Mouse (Mus musculus): Measurements from ENCODE around the gene Med19. TPM values are rescaled to one million over a fixed set of nuclear protein-coding genes. Genes with fewer than 3 reads are reported as not detected.

Med19 gene
- total and polyA plus RNA-seq, 2 experiments from 2014 or later, result 46.8 to 48.7 TPM

GRCm38 (mm10) chr2:84736312-84737161, 58.3 kb downstream of the Med19 start:
- Histone ChIP-seq H3K27ac (ENCODE audit: low read depth, low read length) (no peak overlapping the region), H3K36me3 (ENCODE audit: insufficient read depth) (no peaks in the 10 kb centered on the region), H3K9ac (peak overlapping the region; percentile 18; the same call in 1 of the 2 replicates), H3K27me3 (ENCODE audit: insufficient read depth, low read length) (no peaks in the 10 kb centered on the region), H3K4me2 (ENCODE audit: low read depth) (peak overlapping the region; percentile 78), H3K4me3 (ENCODE audit: low read depth, low read length) (peak overlapping the region; percentile 22), H3K4me1 (ENCODE audit: insufficient read depth) (peaks cover 37% of the 10 kb centered on the region), H3K9me3 (ENCODE audit: low read length) (no peaks in the 10 kb centered on the region)
- ATAC-seq (no peak), DNase-seq (no peak)
- 6% methylated on average over 27 of the region's 27 CpGs for WGBS
- TF ChIP-seq CTCF (IDR thresholded peaks at IDR 0.05; ENCODE audit: low read depth), result no peak

GRCm38 (mm10) chr2:84737451-84737925, 59.3 kb downstream of the Med19 start:
- no peaks in the 10 kb centered on the region for H3K36me3 ChIP-seq (ENCODE audit: insufficient read depth)
- peak; percentile 36; the same call in 1 of the 2 replicates for TF ChIP-seq CTCF (IDR thresholded peaks at IDR 0.05; ENCODE audit: low read depth)
- WGBS, result 10% methylated on average over 8 of the region's 8 CpGs
- no peaks in the 10 kb centered on the region for H3K9me3 ChIP-seq (ENCODE audit: low read length)
- peaks cover 44% of the 10 kb centered on the region for H3K4me1 ChIP-seq (ENCODE audit: insufficient read depth)
- peak overlapping the region; percentile 78 for H3K4me2 ChIP-seq (ENCODE audit: low read depth)
- H3K4me3 ChIP-seq (ENCODE audit: low read depth, low read length), result no peak overlapping the region
- H3K27me3 ChIP-seq (ENCODE audit: insufficient read depth, low read length), result no peaks in the 10 kb centered on the region
- ATAC-seq (no peak), DNase-seq (no peak)
- H3K9ac ChIP-seq, result no peak overlapping the region
- no peak overlapping the region for H3K27ac ChIP-seq (ENCODE audit: low read depth, low read length)

Other genes starting within 250 kb of the Med19 start
- gene Tfpi, start 201.6 kb upstream of the Med19 start, total RNA-seq (2014; rRNA removed), result 11.6 and 16.2 TPM in 2 replicates
- 11.4 and 11.7 TPM in 2 replicates for gene Tfpi, start 201.6 kb upstream of the Med19 start, polyA plus RNA-seq (2015; fragmentation: Nextera tagmentation; extraction: Ambion mirVana)
- gene Ctnnd1, start 27.6 kb upstream of the Med19 start, total RNA-seq (2014; rRNA removed), result 86.2 and 87.7 TPM in 2 replicates
- 15.7 and 18.1 TPM in 2 replicates for gene Ctnnd1, start 27.6 kb upstream of the Med19 start, polyA plus RNA-seq (2015; fragmentation: Nextera tagmentation; extraction: Ambion mirVana)
- 0.10 TPM in 1 of 2 replicates, not detected in the other for gene Btbd18, start 19.3 kb upstream of the Med19 start, total RNA-seq (2014; rRNA removed)
- gene Btbd18, start 19.3 kb upstream of the Med19 start, polyA plus RNA-seq (2015; fragmentation: Nextera tagmentation; extraction: Ambion mirVana), result 0.13 and 0.25 TPM in 2 replicates
- gene Selenoh, start 7.6 kb upstream of the Med19 start, total RNA-seq (2014; rRNA removed), result 194 and 244 TPM in 2 replicates
- gene Selenoh, start 7.6 kb upstream of the Med19 start, polyA plus RNA-seq (2015; fragmentation: Nextera tagmentation; extraction: Ambion mirVana), result 228 and 259 TPM in 2 replicates
- not detected in 2 replicates for gene Gm28635, start 361 bp upstream of the Med19 start, total RNA-seq (2014; rRNA removed)
- gene Gm28635, start 361 bp upstream of the Med19 start, polyA plus RNA-seq (2015; fragmentation: Nextera tagmentation; extraction: Ambion mirVana), result not detected in 2 replicates
- 115 and 130 TPM in 2 replicates for gene Tmx2, start 738 bp downstream of the Med19 start, total RNA-seq (2014; rRNA removed)
- gene Tmx2, start 738 bp downstream of the Med19 start, polyA plus RNA-seq (2015; fragmentation: Nextera tagmentation; extraction: Ambion mirVana), result 206 and 248 TPM in 2 replicates
- 22.9 and 27.5 TPM in 2 replicates for gene Zdhhc5, start 36.8 kb downstream of the Med19 start, total RNA-seq (2014; rRNA removed)
- gene Zdhhc5, start 36.8 kb downstream of the Med19 start, polyA plus RNA-seq (2015; fragmentation: Nextera tagmentation; extraction: Ambion mirVana), result 13.1 TPM in 2 replicates
- gene Clp1, start 48.9 kb downstream of the Med19 start, total RNA-seq (2014; rRNA removed), result 13.2 and 18.7 TPM in 2 replicates
- 15.6 and 15.8 TPM in 2 replicates for gene Clp1, start 48.9 kb downstream of the Med19 start, polyA plus RNA-seq (2015; fragmentation: Nextera tagmentation; extraction: Ambion mirVana)
- 14.8 and 15.0 TPM in 2 replicates for gene Ypel4, start 55.7 kb downstream of the Med19 start, total RNA-seq (2014; rRNA removed)
- 7.4 and 9.3 TPM in 2 replicates for gene Ypel4, start 55.7 kb downstream of the Med19 start, polyA plus RNA-seq (2015; fragmentation: Nextera tagmentation; extraction: Ambion mirVana)
- 2.2 and 3.0 TPM in 2 replicates for gene Gm19426, start 65.3 kb downstream of the Med19 start, total RNA-seq (2014; rRNA removed)
- gene Gm19426, start 65.3 kb downstream of the Med19 start, polyA plus RNA-seq (2015; fragmentation: Nextera tagmentation; extraction: Ambion mirVana), result 2.2 and 2.6 TPM in 2 replicates
- 9.1 and 19.2 TPM in 2 replicates for gene Serping1, start 97.0 kb downstream of the Med19 start, total RNA-seq (2014; rRNA removed)
- gene Serping1, start 97.0 kb downstream of the Med19 start, polyA plus RNA-seq (2015; fragmentation: Nextera tagmentation; extraction: Ambion mirVana), result 23.1 and 24.8 TPM in 2 replicates
- 14.8 and 15.1 TPM in 2 replicates for gene Ube2l6, start 120.4 kb downstream of the Med19 start, total RNA-seq (2014; rRNA removed)
- gene Ube2l6, start 120.4 kb downstream of the Med19 start, polyA plus RNA-seq (2015; fragmentation: Nextera tagmentation; extraction: Ambion mirVana), result 14.9 and 18.1 TPM in 2 replicates
- 0.29 TPM in 1 of 2 replicates, not detected in the other for gene Smtnl1, start 144.2 kb downstream of the Med19 start, total RNA-seq (2014; rRNA removed)
- gene Smtnl1, start 144.2 kb downstream of the Med19 start, polyA plus RNA-seq (2015; fragmentation: Nextera tagmentation; extraction: Ambion mirVana), result 0.17 TPM in 1 of 2 replicates, not detected in the other
- 67.3 and 74.6 TPM in 2 replicates for gene Timm10, start 148.6 kb downstream of the Med19 start, total RNA-seq (2014; rRNA removed)
- gene Timm10, start 148.6 kb downstream of the Med19 start, polyA plus RNA-seq (2015; fragmentation: Nextera tagmentation; extraction: Ambion mirVana), result 97.7 and 116 TPM in 2 replicates
- 0.92 and 3.0 TPM in 2 replicates for gene Slc43a1, start 160.4 kb downstream of the Med19 start, total RNA-seq (2014; rRNA removed)
- gene Slc43a1, start 160.4 kb downstream of the Med19 start, polyA plus RNA-seq (2015; fragmentation: Nextera tagmentation; extraction: Ambion mirVana), result 0.91 and 0.94 TPM in 2 replicates
- 17.7 and 23.7 TPM in 2 replicates for gene Rtn4rl2, start 208.3 kb downstream of the Med19 start, total RNA-seq (2014; rRNA removed)
- gene Rtn4rl2, start 208.3 kb downstream of the Med19 start, polyA plus RNA-seq (2015; fragmentation: Nextera tagmentation; extraction: Ambion mirVana), result 25.8 and 26.1 TPM in 2 replicates